Mouse (Mus musculus): ENCODE data around the gene Rps6ka2.
A peak's percentile ranks its signal among the peaks of the same experiment; 100 is the strongest.
"Not testable (repeated sequence)": the region's sequence is repeated elsewhere in the genome, so short reads cannot be mapped to it uniquely, and the experiment has no call there.

Rps6ka2 gene

DNA sequence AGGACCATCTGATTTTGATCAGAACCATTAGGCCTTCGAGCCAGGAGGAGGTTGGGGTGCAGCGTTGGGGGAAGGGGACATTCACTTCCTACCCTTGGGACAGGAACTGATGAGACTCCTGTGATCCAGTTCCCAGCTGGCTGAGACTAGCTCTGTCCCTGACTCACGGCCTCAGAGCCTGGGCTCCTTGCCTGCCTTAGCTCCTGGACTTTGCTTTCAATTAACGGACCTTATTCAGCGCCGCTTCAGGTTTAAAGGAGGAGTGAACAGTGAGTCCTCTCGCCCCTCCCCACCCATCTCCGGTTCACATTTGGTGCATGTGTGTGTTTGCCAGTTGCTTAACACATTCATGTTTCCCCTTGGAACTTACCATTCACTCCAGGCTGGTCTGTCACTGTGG, 100.6 kb downstream of the Rps6ka2 start:
- DNase-seq (ENCODE audit: low spot score): no peak

DNA sequence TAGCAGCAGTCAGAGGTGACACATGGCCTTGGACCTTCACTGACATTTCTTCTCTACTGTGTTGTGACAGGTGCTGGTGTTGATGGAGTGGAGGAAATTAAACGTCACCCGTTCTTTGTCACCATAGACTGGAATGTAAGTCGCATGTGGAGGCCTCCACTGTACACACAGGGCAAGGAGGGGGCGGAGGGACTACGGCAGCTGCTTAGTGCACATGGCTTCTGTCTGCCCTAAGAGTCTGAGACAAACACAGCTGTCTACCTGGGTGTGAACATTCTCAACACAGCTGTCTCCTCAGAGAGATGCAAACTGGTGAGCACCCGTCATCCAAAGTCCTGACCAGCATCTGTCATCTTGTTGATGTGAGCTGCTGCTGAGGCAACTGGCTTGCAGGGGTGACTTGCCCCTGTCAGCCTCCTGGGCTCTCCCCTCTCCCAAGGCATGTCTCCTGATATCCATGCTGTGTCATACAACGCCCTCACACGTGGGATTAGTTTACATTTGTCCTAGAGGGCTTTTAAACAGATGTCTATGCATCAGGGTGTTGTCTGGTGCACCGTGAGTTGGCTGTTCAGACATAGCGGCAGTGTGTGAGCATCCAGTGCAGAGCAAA, 101.7 kb downstream of the Rps6ka2 start:
- no peak for DNase-seq (ENCODE audit: low spot score)

DNA sequence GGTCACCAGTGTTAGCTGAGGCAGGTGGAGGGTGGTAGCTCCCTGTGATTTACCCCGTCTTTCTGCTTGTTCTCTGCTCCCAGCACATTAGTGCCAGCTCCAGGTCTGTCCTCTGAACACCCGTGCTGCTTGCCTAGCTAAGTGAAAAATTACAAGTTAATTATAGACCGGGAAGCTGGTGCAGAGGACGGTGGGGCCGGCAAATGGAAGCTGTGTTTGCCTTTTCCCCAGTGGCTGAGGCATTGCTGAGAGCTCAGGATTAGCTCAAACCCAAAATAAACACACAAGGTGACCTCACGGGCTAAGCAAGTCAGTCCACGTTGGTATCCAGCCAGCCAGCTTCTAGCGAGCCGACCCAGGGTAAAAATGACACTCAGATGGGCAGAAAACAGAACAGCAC, 103.1 kb downstream of the Rps6ka2 start:
- DNase-seq (ENCODE audit: low spot score): no peak

DNA sequence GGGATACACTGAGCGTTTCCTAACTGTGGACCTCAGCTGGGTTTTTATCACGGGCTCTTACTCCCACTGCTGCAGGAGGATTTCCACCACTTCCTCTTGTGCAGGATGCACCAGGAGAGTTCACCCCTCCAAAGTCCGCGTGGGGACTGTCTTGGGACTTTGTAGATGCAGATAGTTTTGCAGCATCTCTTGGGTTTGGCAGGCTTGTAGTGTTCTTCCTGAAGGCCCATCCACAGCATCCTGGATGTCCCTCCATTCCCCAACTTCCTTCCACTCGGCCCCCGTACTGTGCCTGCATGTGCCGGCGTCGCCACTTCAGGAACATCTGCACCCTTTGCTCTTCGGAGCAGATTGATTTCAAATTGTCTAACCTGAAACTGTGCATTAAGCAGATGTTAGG, 103.9 kb downstream of the Rps6ka2 start:
- DNase-seq (ENCODE audit: low spot score): no peak

DNA sequence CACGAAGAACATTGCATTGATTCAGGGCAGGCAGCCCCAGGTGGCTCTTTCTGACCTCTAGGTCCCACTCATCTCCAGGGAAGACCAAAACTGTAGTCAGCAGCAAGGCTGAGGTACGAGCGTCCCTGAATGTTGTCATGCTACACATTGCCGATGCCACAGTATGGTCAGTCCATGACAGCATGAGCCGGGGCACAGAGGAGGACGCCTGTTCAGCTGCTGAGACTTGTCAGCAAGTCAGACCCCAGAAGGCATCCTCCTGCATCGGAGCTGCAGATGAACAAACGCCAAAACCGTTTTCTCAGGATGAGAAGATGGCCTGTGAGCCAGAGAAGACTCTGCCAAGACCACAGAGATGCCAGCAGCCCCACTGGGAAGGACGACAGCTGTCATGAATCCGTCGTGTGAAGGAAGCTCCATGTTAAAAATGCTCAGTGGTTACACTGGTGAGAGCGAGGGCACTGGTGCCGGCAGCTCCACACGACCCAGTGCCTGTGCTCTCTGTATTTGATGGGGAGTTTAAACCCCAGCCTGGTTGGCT, 108.9 kb downstream of the Rps6ka2 start:
- no peak for DNase-seq (ENCODE audit: low spot score)

DNA sequence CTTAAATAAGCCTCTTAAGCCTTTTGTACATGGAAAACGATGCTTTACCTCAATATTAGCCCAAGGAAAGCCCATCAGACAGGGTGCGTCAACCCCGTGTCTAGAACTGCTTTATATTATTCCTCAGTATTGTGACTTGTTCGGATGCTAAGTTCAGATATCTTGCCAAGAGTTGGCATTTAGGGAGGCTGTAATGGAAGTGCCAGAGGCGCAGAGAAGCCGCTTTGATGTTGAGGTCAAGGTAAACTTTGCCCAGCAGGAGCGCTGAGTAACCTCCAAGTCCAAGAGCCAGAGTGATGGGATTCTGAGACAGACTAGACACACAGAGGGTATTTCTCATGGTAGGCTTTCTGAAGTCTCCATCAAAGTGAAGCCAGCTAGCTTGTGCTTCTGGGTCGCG, 109.3 kb downstream of the Rps6ka2 start:
- DNase-seq (ENCODE audit: low spot score): no peak

DNA sequence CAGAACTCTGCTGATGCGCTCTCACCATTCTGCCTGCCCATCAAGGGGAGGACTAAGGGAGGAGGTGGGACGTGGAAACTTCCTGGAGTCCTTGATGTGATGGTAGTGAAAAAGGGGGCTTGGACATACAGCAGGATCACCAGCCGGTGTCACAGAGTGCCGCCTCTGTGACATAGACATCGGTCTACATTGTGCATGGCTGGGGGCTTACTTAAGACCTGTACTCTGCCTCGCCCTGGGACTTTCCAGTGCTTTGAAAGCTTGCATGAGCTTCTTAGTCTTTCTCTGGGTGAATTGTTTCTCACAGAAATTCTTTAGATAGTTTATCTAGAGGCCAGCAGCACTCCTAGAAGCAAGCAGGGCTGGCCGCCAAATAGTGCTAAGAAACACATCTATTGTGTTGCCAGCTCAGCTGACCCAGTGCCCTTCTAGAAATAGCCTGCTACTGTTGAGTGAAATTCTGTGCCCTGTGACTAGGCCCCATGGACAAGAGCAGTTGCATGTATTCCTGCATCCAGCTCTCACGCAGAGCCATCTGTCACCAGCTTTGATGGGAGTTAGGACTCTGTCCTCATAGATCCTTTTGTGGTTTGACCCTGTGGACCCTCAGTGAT, 114.5 kb downstream of the Rps6ka2 start:
- peak; percentile 36 for DNase-seq (ENCODE audit: low spot score)

DNA sequence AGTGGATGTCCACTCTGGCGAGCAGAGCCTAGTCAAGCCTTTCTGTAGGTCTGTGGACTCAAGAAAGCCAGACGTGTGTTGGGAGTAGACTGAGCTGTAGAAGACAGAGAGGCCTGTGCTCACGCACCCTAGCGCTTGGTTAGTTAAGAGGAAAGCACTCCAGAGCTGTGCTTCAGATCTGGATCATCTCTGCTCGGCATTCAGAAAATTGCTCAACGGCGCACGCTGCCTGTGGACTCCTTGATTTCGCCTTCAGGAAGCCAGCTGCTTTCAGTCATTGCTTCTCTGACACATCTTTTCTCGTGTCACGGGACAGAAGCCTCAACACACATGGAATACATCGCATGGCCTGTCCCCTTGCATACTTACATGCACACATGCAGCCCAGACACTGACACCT, 115.4 kb downstream of the Rps6ka2 start:
- no peak for DNase-seq (ENCODE audit: low spot score)

DNA sequence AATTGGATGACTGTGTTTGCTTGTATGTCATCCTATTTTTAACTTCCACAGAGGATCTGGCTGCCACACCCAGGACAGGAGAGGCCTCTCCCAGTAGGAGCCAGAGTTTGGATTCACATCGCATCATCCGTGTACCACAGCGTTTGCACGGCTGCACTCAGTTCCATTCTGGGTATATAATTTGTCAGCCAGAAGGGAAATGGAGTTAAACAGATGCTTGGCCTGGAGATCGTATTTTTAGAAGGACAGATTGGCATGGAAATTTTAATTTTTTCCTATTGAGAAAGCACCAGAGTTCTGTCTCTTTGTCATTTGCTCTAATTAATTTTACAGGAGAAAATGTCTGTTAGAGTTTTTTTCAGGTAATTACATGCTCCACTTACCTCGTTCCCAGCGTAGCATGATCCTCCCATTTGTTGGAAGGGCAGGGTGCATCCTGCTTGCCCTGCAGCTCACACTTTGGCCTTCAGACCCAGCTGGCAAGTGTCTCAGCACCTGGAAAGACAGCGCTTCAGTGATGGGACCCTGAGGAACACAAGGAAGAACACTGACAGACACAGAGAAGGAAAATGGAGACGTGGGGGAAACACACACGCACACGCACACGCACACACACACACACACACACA, 116.6 kb downstream of the Rps6ka2 start:
- no peak for DNase-seq (ENCODE audit: low spot score)

DNA sequence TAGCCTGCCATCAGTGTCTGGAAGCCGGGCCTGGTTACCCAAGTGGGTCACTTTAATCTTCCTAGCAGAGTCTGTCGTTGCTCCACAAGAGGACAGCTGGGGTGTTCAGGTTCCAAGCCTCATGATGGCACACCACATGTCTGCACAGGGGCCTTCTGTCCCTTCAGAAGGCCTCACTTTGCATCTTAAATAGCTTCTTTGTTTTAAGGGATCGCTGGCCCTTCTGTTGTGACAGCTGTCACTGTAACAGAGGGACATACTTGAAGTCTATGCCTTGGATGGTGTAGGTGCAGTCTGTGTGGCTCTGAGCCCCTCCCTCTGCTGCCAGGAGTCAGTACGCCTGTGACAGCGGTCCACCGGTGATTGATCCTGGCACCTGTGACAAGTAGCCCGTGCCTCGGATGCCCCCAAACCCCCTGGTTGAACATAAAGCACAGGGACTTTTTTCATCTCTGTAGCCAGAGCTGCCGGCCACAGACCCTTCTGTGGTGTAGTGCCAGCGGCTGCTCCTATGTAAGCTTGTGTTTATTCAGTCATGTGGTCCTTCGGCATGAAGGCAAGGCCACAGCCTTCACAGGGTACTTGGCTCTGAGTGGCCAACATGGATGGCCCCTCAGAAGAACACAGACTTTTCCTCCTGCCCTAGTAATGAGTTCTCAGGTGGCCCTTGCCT, 122.2 kb downstream of the Rps6ka2 start:
- no peak for DNase-seq (ENCODE audit: low spot score)

DNA sequence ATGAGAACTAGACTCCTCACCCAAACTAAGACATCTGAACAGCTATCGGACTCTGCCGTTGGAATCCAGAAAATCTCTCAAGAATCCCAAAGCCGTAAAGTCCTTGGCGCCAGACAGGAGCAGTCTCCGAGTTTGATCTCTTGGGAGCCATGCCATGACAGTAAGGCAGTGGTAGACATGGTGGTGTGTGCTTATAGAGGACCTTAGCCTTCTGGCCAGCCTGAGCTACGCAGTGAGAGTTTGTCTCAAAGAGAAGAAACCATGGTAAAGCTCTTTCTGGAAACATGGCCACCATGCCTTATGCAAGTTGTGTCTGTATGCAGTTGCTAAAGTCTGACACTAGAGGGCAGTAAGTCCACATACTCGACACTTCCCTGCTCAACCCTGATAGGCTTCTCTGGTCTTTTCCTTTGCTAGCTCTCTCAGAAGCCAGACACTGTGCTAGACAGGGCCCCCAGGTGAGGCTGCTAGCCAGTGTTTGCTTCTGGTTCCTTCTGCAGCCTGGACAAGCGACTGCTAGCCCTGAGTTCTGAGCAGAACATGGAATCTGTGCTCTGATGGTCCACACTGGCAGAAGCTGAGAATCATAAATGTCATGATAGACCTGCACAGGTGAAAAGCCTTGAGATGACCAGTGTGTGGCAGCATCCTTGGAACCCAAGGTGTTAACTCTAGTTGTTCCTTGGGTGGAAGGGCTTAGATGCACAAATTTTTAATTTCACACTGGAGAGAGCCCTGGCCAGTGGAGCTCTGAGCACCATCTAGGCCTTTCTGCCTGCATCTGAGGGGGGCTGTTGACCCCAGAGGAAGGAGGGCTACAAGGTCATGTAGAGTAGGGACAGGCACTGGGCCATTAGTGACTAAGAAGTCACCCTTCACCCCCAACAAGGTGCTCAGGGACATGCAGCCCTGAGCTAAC, 136.6 kb downstream of the Rps6ka2 start:
- DNase-seq (ENCODE audit: low spot score): peak; percentile 22

DNA sequence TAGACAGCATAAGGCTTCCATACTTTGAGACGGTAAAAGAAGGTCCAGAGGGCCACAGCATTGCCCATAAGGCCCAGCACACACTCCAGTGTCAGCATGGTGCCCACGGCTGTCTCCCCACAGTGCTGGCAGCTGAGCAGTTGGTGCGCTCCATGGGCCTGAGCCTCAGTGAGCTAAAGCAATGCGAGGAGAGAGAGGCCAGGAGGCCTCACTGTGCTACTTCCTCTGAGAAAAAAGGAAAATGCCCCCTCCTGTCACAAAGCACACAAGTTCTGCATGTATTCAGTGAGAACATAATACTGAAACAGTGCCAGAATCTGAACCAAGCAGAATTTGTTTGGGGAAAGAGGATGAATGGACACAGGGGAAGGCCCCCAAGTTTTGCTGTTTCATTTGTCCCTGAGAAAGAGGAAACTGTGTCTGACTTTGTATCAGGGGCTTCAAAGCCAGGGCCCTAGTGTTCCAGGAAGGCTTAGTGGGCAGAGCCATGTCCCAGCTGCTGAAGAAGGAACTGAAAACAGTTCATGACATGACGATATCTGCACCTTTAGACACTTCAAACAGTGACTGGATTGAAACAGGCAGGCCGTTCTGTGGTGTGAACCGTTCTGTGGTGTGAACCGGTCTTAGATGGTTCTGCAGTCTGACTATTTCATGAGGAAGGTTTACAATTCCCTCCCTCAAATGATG, 145.9 kb downstream of the Rps6ka2 start:
- DNase-seq (ENCODE audit: low spot score): not testable (repeated sequence)

DNA sequence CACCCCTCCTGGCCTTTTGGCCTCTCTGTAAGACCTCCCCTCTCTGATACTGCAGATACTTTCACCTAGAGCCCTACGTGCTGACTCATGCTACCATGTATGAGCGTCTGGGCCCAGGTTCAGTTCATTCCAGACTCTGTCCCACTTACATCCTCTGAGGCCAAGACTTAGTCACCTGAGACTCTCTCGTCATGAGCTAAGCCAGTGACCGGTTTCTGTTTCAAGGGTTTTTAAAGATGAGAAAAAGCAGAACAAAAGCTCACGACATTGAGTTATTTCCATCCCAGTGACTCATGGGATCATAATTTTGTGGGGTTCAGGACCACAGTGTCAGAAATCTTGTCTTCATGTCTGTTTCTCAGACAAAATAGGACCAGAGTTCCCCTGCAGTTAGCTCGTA, 149.9 kb downstream of the Rps6ka2 start:
- not testable (repeated sequence) for DNase-seq (ENCODE audit: low spot score)

DNA sequence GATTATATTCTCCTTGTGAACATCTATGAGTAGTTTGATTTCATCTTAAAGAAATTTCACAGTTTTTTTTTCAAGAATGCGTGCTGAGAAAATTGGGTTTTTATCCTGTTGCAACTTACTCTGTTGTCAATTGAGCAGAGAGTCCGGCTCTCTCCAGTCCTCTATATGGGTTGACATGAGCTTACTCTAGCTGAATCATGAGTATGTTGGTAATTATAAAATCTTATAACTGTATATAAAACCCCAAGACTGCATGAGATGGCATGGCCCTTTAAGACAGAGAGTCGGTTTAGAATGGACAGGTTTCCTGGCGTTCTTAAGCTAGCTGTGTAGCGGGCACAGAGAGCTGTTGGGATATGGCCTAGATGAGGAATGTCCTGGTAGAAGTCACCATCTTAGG, 154.4 kb downstream of the Rps6ka2 start, which contains the start of gene Tcp10a:
Gene Tcp10a, plus strand, starts transcription at position 301 of the 400 bp plus-strand sequence.
- not testable (repeated sequence) for DNase-seq (ENCODE audit: low spot score)

DNA sequence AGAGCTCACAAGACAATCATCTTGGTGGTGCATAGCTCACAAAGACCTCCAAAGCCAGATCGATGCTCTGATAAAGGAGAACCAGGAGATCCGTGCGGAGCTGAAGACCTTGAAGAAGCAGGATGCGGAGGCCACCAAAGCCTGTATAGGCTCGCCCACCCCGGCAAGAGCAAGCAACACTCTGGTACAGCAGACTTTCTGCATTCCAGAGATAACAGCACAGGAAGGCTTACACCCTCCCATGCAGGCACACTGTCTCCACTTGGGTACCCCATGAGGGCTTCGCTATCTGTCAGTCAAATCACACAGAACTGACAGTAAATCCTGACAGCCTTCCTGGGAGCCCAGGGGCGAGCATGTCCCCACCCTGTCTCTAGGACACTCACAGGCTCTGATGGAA, 156.5 kb downstream of the Rps6ka2 start:
- not testable (repeated sequence) for DNase-seq (ENCODE audit: low spot score)

DNA sequence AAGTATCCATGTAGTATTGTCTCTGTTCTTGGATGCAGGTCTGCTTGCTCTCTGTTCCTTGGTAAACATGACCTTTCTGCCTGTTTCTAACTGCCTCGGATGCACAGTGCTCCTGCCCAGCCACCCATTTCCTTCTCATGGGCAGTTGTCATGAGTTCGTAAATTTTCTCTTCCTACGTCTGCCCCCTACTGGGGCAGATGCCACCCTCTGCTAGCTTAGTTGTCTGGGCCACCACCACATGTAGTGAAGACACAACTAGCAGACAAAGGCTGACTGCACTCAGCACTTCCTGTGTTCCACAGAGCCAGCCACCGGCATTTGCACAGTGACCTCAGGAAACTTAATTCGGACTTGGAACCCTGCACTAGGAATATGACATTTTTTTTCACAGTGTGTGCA, 162.8 kb downstream of the Rps6ka2 start:
- not testable (repeated sequence) for DNase-seq (ENCODE audit: low spot score)

DNA sequence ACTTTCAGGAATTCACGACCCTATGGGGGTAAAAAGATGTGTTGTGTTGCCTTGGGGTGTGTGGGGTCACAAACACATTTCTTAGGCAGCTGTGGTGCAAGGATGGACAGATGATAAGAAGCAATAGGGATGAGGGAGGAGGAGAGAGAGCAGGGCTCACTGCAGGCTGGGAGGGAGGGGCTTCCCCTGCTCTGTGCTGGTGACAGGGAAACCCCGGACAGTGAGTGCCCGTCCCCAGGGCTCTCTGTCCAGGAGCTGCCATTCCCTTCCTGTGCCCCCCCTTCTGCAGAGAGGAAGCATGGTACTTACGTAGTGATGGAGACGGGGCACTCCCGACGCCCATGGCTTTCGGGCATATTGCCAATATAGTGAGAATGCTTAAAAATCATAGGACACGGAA, 167.5 kb downstream of the Rps6ka2 start:
- DNase-seq (ENCODE audit: low spot score): not testable (repeated sequence)

DNA sequence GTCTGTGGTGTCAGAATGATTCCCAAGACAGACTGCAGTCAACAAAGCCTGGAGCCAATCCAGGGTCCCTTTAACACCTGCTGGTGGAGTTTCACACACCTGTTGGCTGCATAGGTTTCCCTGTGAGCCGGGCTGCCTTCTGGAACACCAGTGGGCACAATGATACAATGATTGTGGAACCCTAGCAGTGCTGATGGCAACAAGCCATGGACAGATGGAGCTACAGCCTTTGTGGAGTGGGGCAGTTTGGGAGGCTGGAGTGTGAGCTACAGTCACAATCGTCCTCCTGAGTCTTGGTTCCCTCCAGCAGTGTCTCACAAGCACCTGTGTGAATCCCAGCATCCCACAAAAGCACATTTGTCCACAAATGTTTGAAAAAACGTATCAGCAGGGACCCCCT, 178.8 kb downstream of the Rps6ka2 start:
- not testable (repeated sequence) for DNase-seq (ENCODE audit: low spot score)

DNA sequence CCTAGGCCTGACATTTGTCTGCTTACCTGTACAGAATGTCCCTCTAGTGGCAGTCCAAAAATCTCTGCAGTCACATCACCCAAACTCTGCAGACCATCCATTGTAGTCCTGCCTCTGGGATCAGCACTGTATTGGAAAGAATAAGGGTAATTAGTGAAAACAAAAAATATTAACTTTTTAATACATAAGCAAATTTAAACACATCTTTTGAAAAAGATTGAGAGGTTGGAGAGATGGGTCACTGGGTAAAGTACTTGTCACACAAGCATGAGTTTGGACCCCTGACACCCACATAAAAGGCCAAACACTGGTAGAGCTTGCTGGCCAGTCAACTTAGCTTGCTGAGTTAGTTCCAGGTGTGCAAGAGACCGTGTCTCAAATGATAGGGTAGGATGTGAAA, 182.7 kb downstream of the Rps6ka2 start, which contains the start of gene Ttll2:
Gene Ttll2, minus strand, starts transcription at position 101 of the 400 bp plus-strand sequence.
- DNase-seq (ENCODE audit: low spot score): not testable (repeated sequence)

All from ovary, postnatal 14 days (tissue).